Mouse (Mus musculus): Measurements from ENCODE around the gene Eva1b.

- TF ChIP-seq USF1 (IDR thresholded peaks at IDR 0.05; ENCODE audit: low read depth), result no peak
- no peak for TF ChIP-seq POLR2A (IDR thresholded peaks at IDR 0.05; ENCODE audit: insufficient read length, low read depth)
- no peak for TF ChIP-seq POLR2AphosphoS2 (IDR thresholded peaks at IDR 0.05; ENCODE audit: insufficient read length, low read depth)
- no peak for TF ChIP-seq MYOD1 (IDR thresholded peaks at IDR 0.05; ENCODE audit: control insufficient read depth in 1 of 3, insufficient read length in 2 of 3, low read depth in 2 of 3)
Observed at GRCm38 (mm10) chr4:126149798-126150197, 2.3 kb downstream of the Eva1b start.
